Mouse (Mus musculus) embryonic facial prominence, embryonic 14.5 days (tissue): ENCODE measurements around the gene Msi2. TPM values are rescaled to one million over a fixed set of nuclear protein-coding genes. Genes with fewer than 3 reads are reported as not detected.

ENCODE experiments used
- ATAC-seq: fragments of 200-750 bp; cut with Nextera tagmentation; 2 replicates; pipeline ENCODE4 v1.8.0; 2017; ENCODE audit warnings: low read depth, moderate number of reproducible peaks, moderate TSS enrichment
- DNase-seq: peaks from one replicate; pipeline ENCODE4 v3.0.0-alpha.2; 2015; ENCODE audit warnings: low spot score
- H3K27ac ChIP-seq: fragments of 300-500 bp; sonication (generic); replicated peaks from 2 replicates; pipeline ENCODE4 v1.5.1; 2014; ENCODE audit warnings: low read depth, mild to moderate bottlenecking, low read length, moderate library complexity
- H3K27me3 ChIP-seq: fragments of 300-500 bp; sonication (generic); replicated peaks from 2 replicates; pipeline ENCODE4 v1.6.1; 2014; ENCODE audit warnings: low read length; ENCODE audit not compliant: control insufficient read depth, insufficient read depth
- H3K36me3 ChIP-seq: fragments of 300-500 bp; sonication (generic); 2 replicates; pipeline ENCODE4 v1.6.1; 2014; ENCODE audit warnings: low read length, mixed read lengths; ENCODE audit not compliant: control insufficient read depth, insufficient read depth
- H3K4me1 ChIP-seq: fragments of 300-500 bp; sonication (generic); 2 replicates; pipeline ENCODE4 v1.6.1; 2014; ENCODE audit warnings: antibody characterized with exemption, low read length; ENCODE audit not compliant: control insufficient read depth, insufficient read depth
- H3K4me2 ChIP-seq: fragments of 300-500 bp; sonication (generic); 2 replicates; pipeline ENCODE4 v1.6.1; 2014; ENCODE audit warnings: low read depth, mild to moderate bottlenecking, low read length, moderate library complexity, mixed read lengths
- H3K4me3 ChIP-seq: fragments of 300-500 bp; sonication (generic); 2 replicates; pipeline ENCODE4 v1.5.1; 2014; ENCODE audit warnings: low read depth, mild to moderate bottlenecking, low read length
- H3K9ac ChIP-seq: fragments of 300-500 bp; sonication (generic); 2 replicates; pipeline ENCODE4 v1.6.1; 2014; ENCODE audit warnings: low read depth, mild to moderate bottlenecking, low read length, moderate library complexity, mixed read lengths
- H3K9me3 ChIP-seq: fragments of 300-500 bp; sonication (generic); 2 replicates; pipeline ENCODE4 v1.6.1; 2016; ENCODE audit warnings: low read length; ENCODE audit not compliant: control insufficient read depth
- WGBS: fragments of 180-500 bp; shearing (Covaris S2); extraction: QIAGEN DNeasy Blood & Tissue Kit; methylation state at CpG from one replicate; pipeline ENCODE4 v1.1.7; 2014; 5-methylcytosine and 5-hydroxymethylcytosine counted together
- polyA plus RNA-seq: library from polyadenylated mRNA; unstranded; fragments of >200 nt; fragmentation: Nextera tagmentation; extraction: Ambion mirVana; gene quantifications from 2 replicates; pipeline ENCODE4 v1.2.1, GENCODE M21; 2014

Gene Msi2
- polyA plus RNA-seq, 1 experiment from 2014 or later, result 15.2 TPM

GRCm38 (mm10) chr11:88690556-88691287, 27.6 kb downstream of the Msi2 start:
- H3K4me2 ChIP-seq, result peak overlapping the region; percentile 10; the same call in 1 of the 2 replicates
- DNase-seq, result peak; percentile 38
- H3K27ac ChIP-seq, result peak overlapping the region; percentile 44

GRCm38 (mm10) chr11:88689831-88690459, 28.4 kb downstream of the Msi2 start:
- H3K36me3 ChIP-seq, result peaks cover 29% of the 10 kb centered on the region
- ATAC-seq (no peak), DNase-seq (peak; percentile 40)
- H3K9ac ChIP-seq, result peak overlapping the region; percentile 37; the same call in 1 of the 2 replicates
- H3K4me1 ChIP-seq, result peaks cover 45% of the 10 kb centered on the region
- no peak overlapping the region for H3K4me3 ChIP-seq
- H3K27ac ChIP-seq, result peak overlapping the region; percentile 52; the same call in 1 of the 2 replicates
- WGBS, result 27% methylated on average over 14 of the region's 14 CpGs
- no peaks in the 10 kb centered on the region for H3K9me3 ChIP-seq
- no peak overlapping the region for H3K4me2 ChIP-seq
- H3K27me3 ChIP-seq, result no peaks in the 10 kb centered on the region

More at GRCm38 (mm10) chr11:88690556-88691287, 27.6 kb downstream of the Msi2 start:
- WGBS, result 8% methylated on average over 12 of the region's 12 CpGs
- H3K27me3 ChIP-seq, result no peaks in the 10 kb centered on the region
- H3K9me3 ChIP-seq, result no peaks in the 10 kb centered on the region
- H3K9ac ChIP-seq, result peak overlapping the region; percentile 45; the same call in 1 of the 2 replicates
- no peak overlapping the region for H3K4me3 ChIP-seq
- peaks cover 24% of the 10 kb centered on the region for H3K36me3 ChIP-seq
- peaks cover 45% of the 10 kb centered on the region for H3K4me1 ChIP-seq
- ATAC-seq, result no peak

GRCm38 (mm10) chr11:88688644-88689043, 29.7 kb downstream of the Msi2 start:
- no peak overlapping the region for H3K9ac ChIP-seq
- WGBS, result 86% methylated on average over 8 of the region's 8 CpGs

GRCm38 (mm10) chr11:88687711-88688110, 30.6 kb downstream of the Msi2 start:
- WGBS, result 84% methylated on average over 12 of the region's 12 CpGs
- DNase-seq (no peak), ATAC-seq (no peak)
- no peak overlapping the region for H3K27ac ChIP-seq
- H3K4me1 ChIP-seq, result peaks cover 33% of the 10 kb centered on the region
- H3K27me3 ChIP-seq, result no peaks in the 10 kb centered on the region
- H3K9me3 ChIP-seq, result no peaks in the 10 kb centered on the region
- H3K4me3 ChIP-seq, result no peak overlapping the region
- no peak overlapping the region for H3K9ac ChIP-seq
- peaks cover 29% of the 10 kb centered on the region for H3K36me3 ChIP-seq
- no peak overlapping the region for H3K4me2 ChIP-seq

More at GRCm38 (mm10) chr11:88688644-88689043, 29.7 kb downstream of the Msi2 start:
- Histone ChIP-seq H3K4me1 (peaks cover 35% of the 10 kb centered on the region), H3K9me3 (no peaks in the 10 kb centered on the region), H3K4me2 (no peak overlapping the region), H3K27me3 (no peaks in the 10 kb centered on the region), H3K27ac (no peak overlapping the region), H3K4me3 (no peak overlapping the region), H3K36me3 (peaks cover 29% of the 10 kb centered on the region)
- no peak for ATAC-seq
- no peak for DNase-seq

- no peak for ATAC-seq
- peaks cover 29% of the 10 kb centered on the region for H3K36me3 ChIP-seq
- H3K9ac ChIP-seq, result no peak overlapping the region
- peaks cover 30% of the 10 kb centered on the region for H3K4me1 ChIP-seq
- H3K9me3 ChIP-seq, result no peaks in the 10 kb centered on the region
- peak; percentile 43 for DNase-seq
- 41% methylated on average over 5 of the region's 5 CpGs for WGBS
- no peak overlapping the region for H3K4me3 ChIP-seq
- H3K27me3 ChIP-seq, result no peaks in the 10 kb centered on the region
- H3K27ac ChIP-seq, result no peak overlapping the region; the same call in 1 of the 2 replicates
- no peak overlapping the region for H3K4me2 ChIP-seq
Observed at GRCm38 (mm10) chr11:88687010-88687409, 31.3 kb downstream of the Msi2 start.

- Histone ChIP-seq H3K36me3 (peaks cover 29% of the 10 kb centered on the region), H3K4me3 (no peak overlapping the region), H3K27ac (peak overlapping the region; percentile 28; the same call in 1 of the 2 replicates), H3K27me3 (no peaks in the 10 kb centered on the region), H3K9me3 (no peaks in the 10 kb centered on the region), H3K4me2 (no peak overlapping the region), H3K9ac (no peak overlapping the region), H3K4me1 (peaks cover 21% of the 10 kb centered on the region)
- DNase-seq (peak; percentile 61), ATAC-seq (no peak)
- WGBS, result 69% methylated on average over 7 of the region's 7 CpGs
Observed at GRCm38 (mm10) chr11:88686061-88686460, 32.3 kb downstream of the Msi2 start.

GRCm38 (mm10) chr11:88683026-88683770, 35.1 kb downstream of the Msi2 start:
- Histone ChIP-seq H3K27ac (no peak overlapping the region), H3K4me2 (no peak overlapping the region), H3K27me3 (no peaks in the 10 kb centered on the region), H3K4me3 (no peak overlapping the region), H3K4me1 (peaks cover 4% of the 10 kb centered on the region; the same call in 1 of the 2 replicates), H3K9me3 (no peaks in the 10 kb centered on the region), H3K36me3 (peaks cover 27% of the 10 kb centered on the region; the same call in 1 of the 2 replicates), H3K9ac (no peak overlapping the region)
- DNase-seq (no peak), ATAC-seq (no peak)
- WGBS, result 67% methylated on average over 14 of the region's 14 CpGs

- DNase-seq (no peak), ATAC-seq (no peak)
- Histone ChIP-seq H3K27me3 (no peaks in the 10 kb centered on the region), H3K4me2 (no peak overlapping the region), H3K4me3 (no peak overlapping the region), H3K4me1 (no peaks in the 10 kb centered on the region; the same call in 1 of the 2 replicates), H3K9me3 (no peaks in the 10 kb centered on the region), H3K9ac (no peak overlapping the region), H3K36me3 (peaks cover 36% of the 10 kb centered on the region), H3K27ac (no peak overlapping the region)
- 71% methylated on average over 7 of the region's 7 CpGs for WGBS
Observed at GRCm38 (mm10) chr11:88677350-88677749, 41.0 kb downstream of the Msi2 start.
